Mouse (Mus musculus): ENCODE results near the gene Ap5b1.

Ap5b1 gene

GRCm38 (mm10) chr19:5612762-5613411 lies 45.1 kb downstream of the Ap5b1 start:
- no peak for DNase-seq

- DNase-seq = no peak
Measured at GRCm38 (mm10) chr19:5614953-5615352, 47.1 kb downstream of the Ap5b1 start.

- no peak for DNase-seq
Measured at GRCm38 (mm10) chr19:5620007-5620406, 52.2 kb downstream of the Ap5b1 start.
